Mouse (Mus musculus): ENCODE measurements around the gene Lrrc1. TPM values are rescaled to one million over a fixed set of nuclear protein-coding genes. Genes with fewer than 3 reads are reported as not detected.

Lrrc1 gene
- total and polyA plus RNA-seq, 3 experiments = 5.3 to 12.1 TPM; not detected in 1

DNA sequence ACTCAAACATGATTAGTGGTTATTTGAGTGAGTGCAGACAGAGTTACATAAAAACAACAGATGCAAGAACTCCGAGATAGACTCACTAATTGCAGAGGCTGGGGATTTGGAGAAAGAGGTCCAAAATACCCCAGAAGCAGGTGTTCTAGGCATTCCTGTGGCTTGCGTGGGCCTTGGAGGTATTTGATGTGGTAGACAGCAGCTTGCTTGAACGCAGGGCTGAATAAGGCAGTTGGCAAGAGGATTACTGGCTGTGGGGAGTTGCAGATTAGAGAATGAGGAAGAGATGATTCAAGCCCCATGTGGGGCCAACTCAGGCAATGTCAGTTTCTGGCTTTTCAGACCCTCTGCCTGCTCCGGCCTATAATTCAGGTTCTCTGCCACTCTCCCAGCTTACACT, 47.8 kb upstream of the Lrrc1 start:
- DNase-seq (ENCODE audit: low read depth, low spot score) = peak; percentile 77
- Histone ChIP-seq H3K4me3 (ENCODE audit: control insufficient read depth in 1 of 2, insufficient read depth in 1 of 2, low read depth in 2 of 2, low read length in 2 of 2) (no peak overlapping the region), H3K9ac (ENCODE audit: control insufficient read depth, low read depth, low read length, poor library complexity, severe bottlenecking) (peak overlapping the region; percentile 14; the same call in 1 of the 2 replicates), H3K27me3 (ENCODE audit: control insufficient read depth in 1 of 2, insufficient read depth in 2 of 2, low read length in 2 of 2) (no peaks in the 10 kb centered on the region; a peak in 2 of 4 replicates), H3K79me2 (ENCODE audit: control insufficient read depth, insufficient read depth, low read length, poor library complexity) (no peaks in the 10 kb centered on the region), H3K27ac (ENCODE audit: control insufficient read depth, low read depth, low read length) (no peak overlapping the region), H3K36me3 (ENCODE audit: control insufficient read depth in 1 of 2, insufficient read depth in 2 of 2, low read length in 2 of 2) (peaks cover 0 to 7% of the 10 kb centered on the region in 2 experiments; a peak in 2 of 4 replicates), H3K4me1 (ENCODE audit: control insufficient read depth in 1 of 2, insufficient read depth in 2 of 2, low read length in 2 of 2) (peaks cover 6 to 7% of the 10 kb centered on the region in 2 experiments), H3K9me3 (replicated peaks; ENCODE audit: insufficient read depth, low read length) (no peaks in the 10 kb centered on the region)
- TF ChIP-seq ZKSCAN1 (IDR thresholded peaks at IDR 0.05; ENCODE audit: low read depth, low read length) (no peak), ZNF384 (IDR thresholded peaks at IDR 0.05; ENCODE audit: low read depth, low read length) (no peak), MYC (IDR thresholded peaks at IDR 0.05; ENCODE audit: low read depth, low read length) (0 out of 2 replicates have a peak, but pooled peaks have one; percentile 24), USF2 (IDR thresholded peaks at IDR 0.05; ENCODE audit: borderline replicate concordance in 1 of 2, insufficient read depth in 1 of 2, low read depth in 1 of 2, low read length in 2 of 2) (no peak), POLR2AphosphoS5 (IDR thresholded peaks at IDR 0.05; ENCODE audit: borderline replicate concordance, low read depth, low read length) (no peak), EP300 (IDR thresholded peaks at IDR 0.05; ENCODE audit: low read depth in 1 of 2, low read length in 2 of 2) (peak; percentile 58 to 61; a peak in 3 of 4 replicates), SIN3A (IDR thresholded peaks at IDR 0.05; ENCODE audit: low read length) (0 out of 2 replicates have a peak, but pooled peaks have one; percentile 12), TCF12 (IDR thresholded peaks at IDR 0.05; ENCODE audit: low read depth, low read length) (0 out of 2 replicates have a peak, but pooled peaks have one; percentile 19), GATA1 (IDR thresholded peaks at IDR 0.05; ENCODE audit: low read depth, low read length) (0 out of 2 replicates have a peak, but pooled peaks have one; percentile 13), ZMIZ1 (IDR thresholded peaks at IDR 0.05; ENCODE audit: low read depth, low read length) (no peak)

DNA sequence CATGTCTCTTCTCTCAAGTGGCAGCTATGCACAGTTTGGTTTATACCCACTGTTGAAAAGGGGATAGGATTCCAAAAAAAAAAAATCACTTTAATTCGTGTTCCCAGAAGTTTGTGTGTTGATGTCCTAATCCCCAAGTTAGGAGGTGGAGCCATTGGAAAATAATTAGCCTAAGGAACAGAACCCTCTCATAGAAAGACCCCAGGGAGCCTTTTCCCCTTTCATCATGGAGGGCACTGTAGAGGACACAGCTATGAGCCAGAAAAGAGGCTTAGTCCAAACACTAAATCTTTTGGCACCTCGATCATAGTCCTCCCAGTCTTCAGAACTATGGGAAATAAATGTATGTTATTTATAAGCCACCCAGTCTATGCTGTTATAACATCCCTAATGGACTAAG, 44.8 kb upstream of the Lrrc1 start:
- H3K4me1 ChIP-seq (ENCODE audit: control insufficient read depth in 1 of 2, insufficient read depth in 2 of 2, low read length in 2 of 2) = peaks cover 6 to 7% of the 10 kb centered on the region in 2 experiments
- no peak for TF ChIP-seq USF2 (IDR thresholded peaks at IDR 0.05; ENCODE audit: borderline replicate concordance in 1 of 2, insufficient read depth in 1 of 2, low read depth in 1 of 2, low read length in 2 of 2)
- no peak for TF ChIP-seq CHD1 (IDR thresholded peaks at IDR 0.05; ENCODE audit: low read depth, low read length)
- TF ChIP-seq TBP (IDR thresholded peaks at IDR 0.05; ENCODE audit: low read depth, low read length) = no peak
- TF ChIP-seq ZMIZ1 (IDR thresholded peaks at IDR 0.05; ENCODE audit: low read depth, low read length) = no peak
- no peak for TF ChIP-seq TCF12 (IDR thresholded peaks at IDR 0.05; ENCODE audit: low read depth, low read length)
- no peak for TF ChIP-seq MYB (IDR thresholded peaks at IDR 0.05; ENCODE audit: low read depth, low read length)
- no peak for TF ChIP-seq KAT2A (conservative IDR thresholded peaks at IDR 0.05; ENCODE audit: low read depth, low read length)
- no peak for TF ChIP-seq NRF1 (IDR thresholded peaks at IDR 0.05; ENCODE audit: insufficient read depth, low read depth, low read length, poor library complexity, severe bottlenecking)
- no peak for TF ChIP-seq SMC3 (IDR thresholded peaks at IDR 0.05; ENCODE audit: low read depth, low read length)
- TF ChIP-seq ZC3H11A (IDR thresholded peaks at IDR 0.05; ENCODE audit: low read depth, low read length) = no peak
- no peak for TF ChIP-seq POLR2AphosphoS5 (IDR thresholded peaks at IDR 0.05; ENCODE audit: borderline replicate concordance, low read depth, low read length)
- no peak for TF ChIP-seq MEF2A (IDR thresholded peaks at IDR 0.05; ENCODE audit: extremely low read depth, insufficient replicate concordance, low read depth, low read length, poor library complexity, severe bottlenecking)
- no peak for TF ChIP-seq MXI1 (IDR thresholded peaks at IDR 0.05; ENCODE audit: low read depth, low read length)
- no peak for TF ChIP-seq GATA1 (IDR thresholded peaks at IDR 0.05; ENCODE audit: low read depth, low read length)
- TF ChIP-seq POLR2AphosphoS2 (IDR thresholded peaks at IDR 0.05; ENCODE audit: low read length) = no peak
- no peak for TF ChIP-seq MAX (IDR thresholded peaks at IDR 0.05; ENCODE audit: low read length)
- H3K27ac ChIP-seq (ENCODE audit: control insufficient read depth, low read depth, low read length) = no peak overlapping the region

More for the DNA sequence above, 44.8 kb upstream of the Lrrc1 start:
- no peaks in the 10 kb centered on the region; a peak in 3 of 4 replicates for H3K27me3 ChIP-seq (ENCODE audit: control insufficient read depth in 1 of 2, insufficient read depth in 2 of 2, low read length in 2 of 2)
- H3K9ac ChIP-seq (ENCODE audit: control insufficient read depth, low read depth, low read length, poor library complexity, severe bottlenecking) = no peak overlapping the region
- no peak for DNase-seq (ENCODE audit: low read depth, low spot score)
- H3K4me3 ChIP-seq (ENCODE audit: control insufficient read depth in 1 of 2, insufficient read depth in 1 of 2, low read depth in 2 of 2, low read length in 2 of 2) = no peak overlapping the region
- H3K79me2 ChIP-seq (ENCODE audit: control insufficient read depth, insufficient read depth, low read length, poor library complexity) = no peaks in the 10 kb centered on the region
- H3K9me3 ChIP-seq (replicated peaks; ENCODE audit: insufficient read depth, low read length) = no peaks in the 10 kb centered on the region
- H3K36me3 ChIP-seq (ENCODE audit: control insufficient read depth in 1 of 2, insufficient read depth in 2 of 2, low read length in 2 of 2) = peaks cover 0 to 7% of the 10 kb centered on the region in 2 experiments; a peak in 2 of 4 replicates

Data from MEL (cell line).